Mouse (Mus musculus): ENCODE data around the gene Hist3h2ba. TPM values are rescaled to one million over a fixed set of nuclear protein-coding genes. Genes with fewer than 3 reads are reported as not detected.
A peak's percentile ranks its signal among the peaks of the same experiment; 100 is the strongest.

The Hist3h2ba gene
- 10 to 100 TPM; 23.0 to 32.1 TPM for total RNA-seq (2021)
- long read RNA-seq, experiment 1, partial matches to known transcripts: 0 of 2 reads
- long read RNA-seq, experiment 1, other reads (novel, unspliced or antisense): 0 of 2 reads
- long read RNA-seq, experiment 2, partial matches to known transcripts: 0 of 3 reads
- long read RNA-seq, experiment 2, other reads (novel, unspliced or antisense): 0 of 3 reads

DNA sequence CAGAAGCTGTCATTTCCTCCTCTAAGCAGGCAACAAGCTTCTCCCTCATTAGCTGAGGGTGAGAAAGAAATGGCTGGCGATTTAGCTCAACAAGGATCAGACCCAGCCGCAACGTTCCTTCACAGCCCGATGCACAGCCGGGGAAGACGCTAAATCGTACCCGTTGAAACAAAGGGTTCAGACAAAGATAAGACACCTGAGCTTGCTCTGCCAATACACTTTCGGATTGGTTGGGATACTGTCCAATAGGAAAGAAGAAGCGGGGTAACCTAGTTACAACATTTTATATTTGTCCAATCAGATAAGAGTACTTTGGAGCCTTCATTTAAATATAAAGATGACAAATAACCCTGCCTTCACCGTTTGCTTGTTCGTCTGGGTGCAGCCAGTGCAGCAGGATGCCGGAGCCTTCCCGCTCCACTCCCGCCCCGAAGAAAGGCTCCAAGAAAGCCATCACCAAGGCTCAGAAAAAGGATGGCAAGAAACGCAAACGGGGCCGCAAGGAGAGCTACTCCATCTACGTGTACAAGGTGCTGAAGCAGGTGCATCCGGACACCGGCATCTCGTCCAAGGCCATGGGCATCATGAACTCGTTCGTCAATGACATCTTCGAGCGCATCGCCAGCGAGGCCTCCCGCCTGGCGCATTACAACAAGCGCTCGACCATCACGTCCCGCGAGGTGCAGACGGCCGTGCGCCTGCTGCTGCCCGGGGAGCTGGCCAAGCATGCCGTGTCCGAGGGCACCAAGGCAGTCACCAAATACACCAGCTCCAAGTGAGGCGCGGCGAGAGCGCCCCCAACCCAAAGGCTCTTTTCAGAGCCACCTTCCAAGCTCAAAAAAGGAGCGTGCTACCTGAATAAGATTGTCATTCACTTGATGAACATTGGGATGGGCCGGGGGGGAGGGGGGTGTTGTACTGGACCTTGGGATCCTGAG is at the start of gene Hist3h2ba:
TSS of gene Hist3h2ba (plus strand) at position 379 of the 938 bp plus-strand sequence.
- DNase-seq: peak; percentile 46

DNA sequence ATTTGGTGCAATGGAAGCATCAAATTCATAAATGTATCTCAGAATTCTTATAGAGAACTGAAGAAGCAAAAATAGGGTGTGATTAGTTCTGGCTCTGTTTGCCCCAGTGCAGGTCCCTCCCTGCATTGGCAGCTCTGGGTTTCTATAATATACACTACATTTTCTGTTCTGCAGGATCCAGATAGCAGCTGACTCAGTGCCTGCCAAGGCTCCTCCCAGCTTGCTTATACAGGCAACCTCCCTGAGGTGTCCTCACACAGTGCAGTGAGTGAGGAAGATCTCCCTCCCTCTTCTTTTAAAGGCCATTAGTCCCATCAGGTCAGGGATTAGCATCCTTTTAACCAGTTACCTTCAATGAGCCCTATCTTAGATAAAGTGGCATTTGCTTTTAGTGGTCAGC is 47.6 kb upstream of the Hist3h2ba start:
- DNase-seq: no peak

- DNase-seq: peak; percentile 98
These were observed 45.0 kb upstream of the Hist3h2ba start, which contains the start of gene Zfp39 for GRCm38 (mm10) chr11:58903511-58904409. TSS of gene Zfp39 (minus strand) at chr11:58904225.

- DNase-seq: no peak
These were observed 44.4 kb upstream of the Hist3h2ba start for GRCm38 (mm10) chr11:58904410-58904718.

GRCm38 (mm10) chr11:58904838-58905237 is 43.9 kb upstream of the Hist3h2ba start:
- DNase-seq: no peak

- DNase-seq: no peak
These were observed 34.9 kb upstream of the Hist3h2ba start for GRCm38 (mm10) chr11:58913776-58914175.

- DNase-seq: peak; percentile 23
These were observed 34.2 kb upstream of the Hist3h2ba start for GRCm38 (mm10) chr11:58914461-58915028.

DNA sequence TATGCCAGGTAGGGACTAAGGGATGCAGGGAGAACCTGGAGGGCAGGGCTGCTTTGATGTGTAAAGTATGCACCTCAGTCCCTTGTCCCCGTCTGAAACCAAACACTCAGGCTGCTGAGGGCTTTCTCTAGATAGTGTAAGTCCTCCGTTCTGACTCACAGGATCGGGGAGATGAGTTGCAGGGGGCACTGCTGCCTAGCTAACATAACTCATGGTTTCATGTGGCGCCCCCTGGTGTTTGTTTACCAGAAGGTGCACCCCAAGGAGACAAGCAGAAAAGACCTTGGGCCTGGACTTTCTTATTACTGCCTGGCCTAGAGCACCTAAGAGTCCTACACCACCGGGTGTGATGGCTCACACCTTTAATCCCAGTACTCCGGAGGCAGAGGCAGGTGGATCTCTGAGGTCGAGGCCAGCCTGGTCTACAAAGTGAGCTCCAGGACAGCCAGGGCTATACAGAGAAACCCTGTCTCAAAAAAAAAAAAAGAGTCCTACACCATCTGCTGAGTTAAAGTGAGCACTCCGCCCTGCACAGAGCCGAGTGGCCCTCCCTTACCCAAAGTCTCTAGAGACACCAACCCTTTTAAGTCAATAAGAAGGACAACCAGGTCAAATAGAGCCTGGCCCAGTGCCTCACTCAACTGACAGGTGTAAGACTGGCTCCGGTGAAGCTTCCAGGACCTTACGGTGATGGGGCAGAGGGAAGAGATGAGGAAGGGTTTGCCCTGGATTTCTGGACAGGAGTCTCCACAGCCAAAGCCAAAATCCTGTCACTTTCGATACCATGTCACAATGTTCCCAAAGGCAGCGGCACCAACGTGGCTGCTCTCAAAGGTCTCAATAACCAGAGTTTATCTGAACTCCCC is 31.6 kb upstream of the Hist3h2ba start:
- peak; percentile 68 for DNase-seq

- no peak for DNase-seq
These were observed 30.9 kb upstream of the Hist3h2ba start, which contains the start of gene Btnl10 for GRCm38 (mm10) chr11:58917745-58918366. TSS of gene Btnl10 (plus strand) at chr11:58917908.

DNA sequence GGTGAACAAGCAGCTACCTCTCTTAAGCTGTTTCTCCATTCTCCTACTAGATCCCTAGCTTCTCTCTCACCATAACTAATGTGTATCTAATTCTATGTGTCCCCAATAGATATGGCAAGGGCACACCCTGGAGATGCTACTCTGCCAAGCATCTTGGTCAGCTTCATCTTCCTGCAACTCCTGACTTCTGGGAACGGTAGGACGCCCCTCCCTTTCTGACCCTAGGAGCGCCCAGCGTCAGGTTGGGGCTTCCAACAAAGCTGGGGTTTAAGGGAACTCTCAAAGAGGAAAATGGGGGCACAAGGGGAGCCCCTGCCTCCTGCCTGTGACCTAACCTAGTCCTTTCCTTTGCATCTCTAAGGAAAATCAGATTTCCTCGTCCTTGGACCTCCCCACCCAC is 30.0 kb upstream of the Hist3h2ba start:
- DNase-seq: no peak

DNA sequence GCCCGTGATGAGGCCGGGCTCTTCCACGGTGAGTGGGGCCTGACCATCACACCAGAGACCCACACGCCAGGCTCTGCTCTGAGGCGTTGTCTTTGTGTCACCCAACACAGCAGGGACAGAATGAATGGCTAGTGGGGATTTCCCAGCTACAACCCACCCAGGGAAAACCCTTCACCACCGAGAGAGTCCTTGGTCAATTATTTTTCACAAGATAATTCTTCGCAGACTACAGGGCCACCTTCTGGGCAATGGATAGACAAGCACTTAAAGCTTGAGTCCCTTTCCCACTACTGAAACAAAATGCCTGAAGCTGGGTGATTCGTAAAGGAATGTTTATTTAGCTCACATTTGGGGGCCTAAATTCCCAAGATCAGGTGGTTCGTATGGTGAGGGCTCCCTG is 26.3 kb upstream of the Hist3h2ba start:
- no peak for DNase-seq

DNA sequence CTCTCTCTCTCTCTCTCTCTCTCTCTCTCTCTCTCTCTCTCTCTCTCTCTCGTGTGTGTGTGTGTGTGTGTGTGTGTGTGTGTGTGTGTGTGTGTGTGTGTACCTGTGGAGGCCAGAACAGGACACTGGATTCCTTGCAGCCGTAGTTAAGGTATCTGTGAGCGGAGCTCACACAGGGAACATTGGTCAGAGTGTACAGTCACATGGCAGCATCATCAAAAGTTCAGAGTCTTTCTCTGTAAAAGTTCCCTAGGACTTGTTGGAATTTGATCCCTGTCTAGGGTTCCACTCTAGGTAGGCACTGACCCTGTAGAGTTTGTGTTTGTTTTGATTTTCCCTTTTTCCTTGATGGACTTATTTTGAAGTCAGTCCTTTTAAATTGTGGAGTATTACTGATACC is 22.1 kb upstream of the Hist3h2ba start:
- no peak for DNase-seq

DNA sequence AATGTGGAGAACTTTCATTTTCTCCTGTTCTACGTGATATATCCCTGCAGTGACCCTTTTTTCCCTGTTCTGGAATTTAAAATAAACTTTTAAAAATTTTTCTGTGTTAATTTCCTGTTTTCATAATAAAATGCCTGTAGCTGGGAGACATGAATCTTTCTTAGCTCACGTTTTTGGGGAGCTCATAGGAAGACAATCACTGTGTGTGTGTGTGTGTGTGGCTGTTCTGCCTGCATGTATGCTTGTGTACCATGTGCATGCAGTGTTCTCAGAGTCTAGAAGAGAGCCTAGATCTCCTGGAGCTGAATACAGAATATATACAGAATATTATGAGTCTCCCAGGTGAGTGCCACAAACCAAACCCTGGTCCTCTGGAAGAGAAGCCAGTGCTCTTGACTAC is 21.7 kb upstream of the Hist3h2ba start:
- DNase-seq: no peak

DNA sequence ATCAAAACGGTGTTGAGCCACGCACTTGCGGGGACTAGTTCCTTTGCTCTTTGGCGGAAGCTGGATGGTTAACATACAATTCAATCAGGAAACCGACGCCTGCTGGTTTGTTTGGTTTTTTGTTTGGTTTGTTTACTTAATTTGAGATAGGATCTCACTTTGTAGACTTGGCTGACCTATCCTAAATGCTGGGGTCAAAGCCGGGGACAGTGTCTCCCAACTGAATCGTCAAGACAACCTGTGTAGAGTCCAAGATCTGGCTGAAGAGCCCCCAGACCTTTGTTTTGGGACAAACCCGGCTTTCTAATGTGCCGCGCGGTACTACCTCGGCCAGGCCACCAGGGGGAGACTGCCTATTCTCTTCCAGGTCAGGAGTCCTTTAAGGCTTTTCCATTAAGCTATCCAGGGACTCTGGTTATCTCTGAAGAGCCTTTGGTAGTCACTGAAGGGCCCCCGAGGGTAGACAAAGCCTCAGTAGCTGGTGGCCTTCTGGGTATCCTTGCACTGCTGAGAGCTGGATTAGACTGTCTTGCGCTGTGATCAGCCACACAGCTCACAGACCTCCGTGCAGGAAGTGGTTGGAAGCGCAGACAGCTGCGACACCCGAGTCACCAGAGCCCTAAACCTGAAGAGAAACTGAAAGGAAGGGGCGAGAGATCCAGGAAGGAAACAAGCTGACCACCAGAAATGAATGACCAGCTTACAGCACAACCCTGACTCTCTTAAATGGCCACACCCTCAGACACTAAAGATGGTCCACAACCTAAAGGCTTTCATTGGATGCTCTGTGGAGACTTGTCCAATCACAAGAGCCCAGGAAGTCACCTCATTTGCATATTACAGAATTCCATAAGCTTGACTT is 20.7 kb upstream of the Hist3h2ba start:
- DNase-seq: peak; percentile 68

DNA sequence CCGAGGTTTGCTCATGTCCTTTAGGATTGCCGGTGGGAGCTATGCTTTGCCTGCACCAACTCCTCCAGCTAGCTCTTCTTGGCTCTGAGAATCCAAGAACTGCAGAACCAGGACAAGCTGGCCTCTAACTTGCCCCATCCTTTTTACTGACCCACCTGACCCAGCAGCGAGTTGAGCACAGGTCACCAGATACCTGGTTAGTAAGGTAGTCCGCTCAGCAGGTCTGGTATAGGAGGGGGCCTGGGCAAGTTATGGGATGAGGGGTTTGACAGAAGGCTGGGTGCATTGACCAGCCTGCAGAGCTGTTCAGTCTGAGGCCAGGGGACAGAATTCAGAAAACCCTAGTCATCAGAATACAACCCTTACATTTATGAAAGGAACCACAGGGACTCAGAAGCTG is 19.7 kb upstream of the Hist3h2ba start:
- DNase-seq: no peak

DNA sequence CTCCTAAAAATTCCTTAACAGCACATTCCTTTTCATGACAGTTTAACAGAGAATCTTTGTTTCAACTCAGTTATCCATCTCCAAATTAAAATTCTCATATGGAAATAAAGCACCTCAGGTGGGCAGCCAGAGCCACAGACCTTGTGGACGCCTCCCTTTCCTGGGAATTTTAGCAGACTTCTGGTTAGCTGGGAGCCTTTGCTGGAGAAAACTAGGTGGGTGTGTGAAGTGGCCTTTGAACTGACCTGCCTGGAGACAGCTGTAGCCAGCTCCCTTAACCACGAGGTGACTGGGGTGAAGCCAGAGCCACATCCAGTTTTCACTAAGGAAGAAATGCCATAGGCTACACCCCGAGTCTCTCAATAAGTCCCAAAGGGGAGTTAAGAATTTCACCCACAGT is 19.1 kb upstream of the Hist3h2ba start:
- no peak for DNase-seq

DNA sequence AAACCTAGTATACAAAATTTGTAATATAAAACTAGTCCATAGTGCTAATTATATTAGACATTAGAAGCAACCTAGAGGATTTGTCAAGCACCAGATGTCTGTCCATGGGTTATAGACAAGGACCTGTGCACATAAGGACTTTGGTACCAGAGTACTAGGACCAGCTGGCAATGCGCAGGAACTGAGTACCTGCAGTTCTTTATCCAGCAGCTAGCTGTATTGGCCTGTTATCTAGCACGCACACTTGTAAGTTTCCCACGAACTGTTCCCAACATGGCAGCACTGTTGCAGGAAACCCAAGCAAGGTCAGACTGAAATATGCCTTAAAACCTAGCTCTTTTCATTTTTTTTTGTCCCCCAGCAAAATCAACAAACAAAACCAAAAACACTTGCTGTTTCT is 18.5 kb upstream of the Hist3h2ba start:
- DNase-seq: no peak

- DNase-seq: no peak
These were observed 17.1 kb upstream of the Hist3h2ba start for GRCm38 (mm10) chr11:58931576-58931975.

DNA sequence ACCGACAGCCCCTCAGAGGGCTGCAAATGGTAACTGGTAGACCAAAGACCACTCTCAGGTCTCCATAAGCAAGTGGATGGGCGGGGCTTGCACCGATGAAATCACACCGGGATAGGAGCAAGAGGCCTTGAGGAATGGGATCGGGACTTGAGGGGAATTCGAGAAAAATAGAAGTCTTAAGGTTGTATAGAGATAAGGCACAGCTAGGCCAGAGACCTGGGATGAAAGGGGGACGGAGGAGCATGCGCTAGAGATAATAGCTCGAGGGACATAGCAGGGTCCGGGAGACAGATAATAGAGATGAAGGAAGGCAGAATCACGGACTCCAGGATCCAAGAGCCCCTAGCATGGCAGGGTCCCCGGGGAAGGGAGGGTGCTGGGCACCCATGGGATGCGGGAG is 10.8 kb upstream of the Hist3h2ba start:
- no peak for DNase-seq

Data from adrenal gland, postnatal 10 days (tissue).